Mouse (Mus musculus): ENCODE results near the gene Fam180a. TPM values are rescaled to one million over a fixed set of nuclear protein-coding genes. Genes with fewer than 3 reads are reported as not detected.

Fam180a gene
- polyA plus RNA-seq, 1 experiment from 2014 or later: not detected

GRCm38 (mm10) chr6:35277903-35278587 is 47.9 kb downstream of the Fam180a start:
- no peaks in the 10 kb centered on the region for H3K9me3 ChIP-seq (replicated peaks)
- no peaks in the 10 kb centered on the region for H3K4me1 ChIP-seq
- no peaks in the 10 kb centered on the region for H3K36me3 ChIP-seq (ENCODE audit: poor library complexity, severe bottlenecking)
- no peak overlapping the region for H3K4me3 ChIP-seq
- no peak overlapping the region for H3K9ac ChIP-seq
- 72% methylated on average over 10 of the region's 10 CpGs for WGBS
- ATAC-seq: no peak
- H3K4me2 ChIP-seq: no peak overlapping the region
- H3K27ac ChIP-seq: no peak overlapping the region
- no peaks in the 10 kb centered on the region for H3K27me3 ChIP-seq

- Histone ChIP-seq H3K27me3 (no peaks in the 10 kb centered on the region), H3K4me1 (no peaks in the 10 kb centered on the region), H3K4me3 (no peak overlapping the region), H3K4me2 (no peak overlapping the region), H3K27ac (no peak overlapping the region), H3K9ac (no peak overlapping the region), H3K9me3 (replicated peaks) (no peaks in the 10 kb centered on the region), H3K36me3 (ENCODE audit: poor library complexity, severe bottlenecking) (no peaks in the 10 kb centered on the region)
- WGBS: 87% methylated on average over 11 of the region's 11 CpGs
- ATAC-seq: no peak
Observed at GRCm38 (mm10) chr6:35273391-35274082, 52.4 kb downstream of the Fam180a start.

DNA sequence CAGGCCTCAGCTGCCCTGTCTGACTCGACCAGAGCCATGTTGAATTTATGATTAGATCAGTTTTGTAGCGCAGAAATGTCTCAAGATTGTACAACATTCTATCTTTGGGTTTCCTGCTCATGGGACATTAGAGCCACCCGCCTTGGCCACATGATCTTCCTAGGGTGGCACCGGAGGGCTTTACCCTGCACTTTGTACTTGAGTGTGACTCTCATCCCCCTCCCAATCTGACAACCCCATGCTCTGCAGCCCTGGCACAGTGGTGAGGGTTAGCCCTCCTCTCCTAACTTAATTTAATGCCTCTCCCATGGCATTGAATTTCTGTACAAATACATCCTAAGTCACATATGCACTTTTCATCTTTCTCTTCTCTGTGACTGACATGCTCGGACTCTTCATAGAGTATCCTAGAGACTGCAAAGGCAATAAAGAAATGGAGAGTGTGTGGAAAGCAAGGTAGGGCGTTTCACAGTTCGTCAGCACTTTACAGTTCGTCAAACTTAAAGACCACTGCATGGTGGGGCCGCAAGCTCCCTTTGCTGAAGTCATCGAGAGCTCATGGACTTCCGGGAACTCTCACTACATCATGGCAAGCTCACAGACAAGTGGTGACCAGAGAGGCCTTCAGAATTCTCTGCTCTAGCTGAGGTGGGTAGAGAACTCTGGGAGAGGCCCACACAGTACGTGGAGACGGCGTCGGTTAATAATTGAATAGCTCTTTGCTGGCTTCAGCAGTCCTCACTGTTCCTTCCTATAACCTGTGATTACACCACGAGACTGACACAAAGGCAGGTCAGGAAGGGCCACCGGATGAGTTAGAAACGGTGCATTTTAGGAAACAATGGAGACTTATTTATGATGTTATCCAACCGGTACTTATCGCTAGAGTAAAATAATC is 53.8 kb downstream of the Fam180a start:
- Histone ChIP-seq H3K4me1 (no peaks in the 10 kb centered on the region), H3K27me3 (no peaks in the 10 kb centered on the region), H3K4me3 (no peak overlapping the region), H3K36me3 (ENCODE audit: poor library complexity, severe bottlenecking) (no peaks in the 10 kb centered on the region), H3K4me2 (no peak overlapping the region), H3K9ac (no peak overlapping the region), H3K27ac (no peak overlapping the region), H3K9me3 (replicated peaks) (no peaks in the 10 kb centered on the region)
- WGBS: 86% methylated on average over 20 of the region's 20 CpGs
- no peak for ATAC-seq

- H3K4me3 ChIP-seq: no peak overlapping the region
- H3K9me3 ChIP-seq (replicated peaks): no peaks in the 10 kb centered on the region
- no peaks in the 10 kb centered on the region for H3K36me3 ChIP-seq (ENCODE audit: poor library complexity, severe bottlenecking)
- H3K9ac ChIP-seq: no peak overlapping the region
- H3K27me3 ChIP-seq: no peaks in the 10 kb centered on the region
- no peak overlapping the region for H3K4me2 ChIP-seq
- WGBS: 78% methylated on average over 12 of the region's 12 CpGs
- no peaks in the 10 kb centered on the region for H3K4me1 ChIP-seq
- ATAC-seq: 0 out of 2 replicates have a peak, but pooled peaks have one; percentile 21
- H3K27ac ChIP-seq: no peak overlapping the region
Observed at GRCm38 (mm10) chr6:35271094-35271855, 54.7 kb downstream of the Fam180a start.

DNA sequence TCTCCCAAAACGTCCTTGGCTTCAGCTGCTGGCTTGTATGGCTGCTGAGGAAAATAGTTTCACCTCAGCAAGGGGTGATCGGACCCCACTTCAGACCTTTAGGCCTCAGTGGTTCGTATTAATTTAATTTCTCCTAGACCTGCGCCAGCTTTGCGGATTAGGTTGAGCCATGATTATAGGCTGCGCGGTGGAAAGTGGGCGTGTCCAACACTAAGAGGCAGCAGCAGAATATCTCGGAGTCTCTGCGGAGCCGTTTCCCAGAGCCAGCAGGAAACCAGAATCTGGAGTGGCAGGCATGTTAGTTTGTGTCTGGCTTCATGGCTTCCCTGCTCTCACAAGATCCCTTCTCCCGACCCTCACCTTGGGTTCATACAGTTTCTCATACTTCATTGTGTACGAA is 56.3 kb downstream of the Fam180a start:
- Histone ChIP-seq H3K9ac (no peak overlapping the region), H3K4me2 (no peak overlapping the region), H3K4me1 (no peaks in the 10 kb centered on the region), H3K27ac (no peak overlapping the region), H3K4me3 (no peak overlapping the region), H3K9me3 (replicated peaks) (no peaks in the 10 kb centered on the region), H3K36me3 (ENCODE audit: poor library complexity, severe bottlenecking) (no peaks in the 10 kb centered on the region), H3K27me3 (no peaks in the 10 kb centered on the region)
- 80% methylated on average over 13 of the region's 13 CpGs for WGBS
- no peak for ATAC-seq

- 0 out of 2 replicates have a peak, but pooled peaks cover 2% of the 10 kb centered on the region for H3K36me3 ChIP-seq (ENCODE audit: poor library complexity, severe bottlenecking)
- H3K4me2 ChIP-seq: no peak overlapping the region
- no peaks in the 10 kb centered on the region for H3K9me3 ChIP-seq (replicated peaks)
- WGBS: 97% methylated on average over 13 of the region's 13 CpGs
- no peak overlapping the region for H3K9ac ChIP-seq
- no peak overlapping the region for H3K4me3 ChIP-seq
- no peak for ATAC-seq
- H3K4me1 ChIP-seq: no peaks in the 10 kb centered on the region
- H3K27ac ChIP-seq: no peak overlapping the region
- H3K27me3 ChIP-seq: no peaks in the 10 kb centered on the region
Observed at GRCm38 (mm10) chr6:35268711-35269110, 57.2 kb downstream of the Fam180a start.

DNA sequence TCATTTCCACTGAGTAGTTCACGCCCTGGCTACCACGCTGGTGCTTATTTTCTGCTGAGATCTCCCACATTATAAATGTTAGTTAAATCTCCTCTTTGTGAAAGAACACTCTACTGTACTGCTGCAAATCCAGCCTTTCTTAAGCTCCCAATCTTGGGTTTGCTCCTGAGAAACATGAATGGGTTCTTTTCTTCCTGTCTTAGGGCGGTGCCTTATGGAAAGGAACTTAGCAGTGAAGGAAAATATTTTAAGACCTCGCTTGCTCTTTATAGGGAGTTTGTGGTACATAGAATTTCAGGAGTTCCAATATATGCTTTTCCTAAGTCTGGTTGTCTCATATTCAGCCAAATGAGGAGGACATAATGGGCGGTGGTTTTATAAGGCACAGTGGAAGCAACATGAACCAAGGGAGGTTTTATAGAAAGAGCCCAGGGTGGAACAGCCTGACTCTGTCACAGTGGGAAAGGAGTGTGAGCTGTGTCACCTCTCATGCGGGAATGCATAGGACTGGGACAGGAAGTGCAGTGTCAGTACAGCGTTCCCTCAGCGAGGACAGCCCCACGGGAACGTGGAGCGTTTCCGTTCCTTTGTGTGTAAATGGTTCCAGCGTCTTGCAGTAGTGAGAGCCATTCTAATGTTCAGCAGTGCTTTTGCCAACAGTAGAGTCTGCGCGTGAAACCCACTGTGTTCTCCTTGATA is 60.2 kb downstream of the Fam180a start:
- Histone ChIP-seq H3K9ac (no peak overlapping the region), H3K27me3 (no peaks in the 10 kb centered on the region), H3K27ac (no peak overlapping the region), H3K36me3 (ENCODE audit: poor library complexity, severe bottlenecking) (peaks cover 29% of the 10 kb centered on the region), H3K9me3 (replicated peaks) (no peaks in the 10 kb centered on the region), H3K4me1 (no peaks in the 10 kb centered on the region), H3K4me2 (no peak overlapping the region), H3K4me3 (no peak overlapping the region)
- no peak for ATAC-seq
- WGBS: 90% methylated on average over 15 of the region's 15 CpGs

Other genes with a start within 250 kb of the Fam180a start
- gene Cnot4, start 192.4 kb downstream of the Fam180a start, polyA plus RNA-seq (2015; fragmentation: Nextera tagmentation; extraction: Ambion mirVana): 35.0 and 35.1 TPM in 2 replicates
- gene Nup205, start 148.7 kb downstream of the Fam180a start, polyA plus RNA-seq (2015; fragmentation: Nextera tagmentation; extraction: Ambion mirVana): 34.0 and 37.9 TPM in 2 replicates
- 0.50 and 0.94 TPM in 2 replicates for gene Slc13a4, start 18.0 kb downstream of the Fam180a start, polyA plus RNA-seq (2015; fragmentation: Nextera tagmentation; extraction: Ambion mirVana)
- gene Mtpn, start 213.7 kb upstream of the Fam180a start, polyA plus RNA-seq (2015; fragmentation: Nextera tagmentation; extraction: Ambion mirVana): 183 and 193 TPM in 2 replicates

Measured in forebrain, embryonic 13.5 days (tissue).